Mouse (Mus musculus): ENCODE results near the gene Fmo6.

Gene Fmo6

GRCm38 (mm10) chr1:162914932-162915556 lies 22.3 kb downstream of the Fmo6 start:
- no peak for DNase-seq (ENCODE audit: extremely low read depth, insufficient read length, low spot score)

GRCm38 (mm10) chr1:162912085-162912484 lies 25.2 kb downstream of the Fmo6 start:
- no peak for DNase-seq (ENCODE audit: extremely low read depth, insufficient read length, low spot score)

GRCm38 (mm10) chr1:162901879-162902278 lies 35.4 kb downstream of the Fmo6 start:
- DNase-seq (ENCODE audit: extremely low read depth, insufficient read length, low spot score), result no peak

GRCm38 (mm10) chr1:162897838-162898811 lies 39.2 kb downstream of the Fmo6 start, which contains the start of gene Fmo2:
Gene Fmo2 (minus strand): TSS chr1:162898726.
- no peak for DNase-seq (ENCODE audit: extremely low read depth, insufficient read length, low spot score)

GRCm38 (mm10) chr1:162895900-162896299 lies 41.4 kb downstream of the Fmo6 start:
- DNase-seq (ENCODE audit: extremely low read depth, insufficient read length, low spot score), result no peak

- no peak for DNase-seq (ENCODE audit: extremely low read depth, insufficient read length, low spot score)
Observed at GRCm38 (mm10) chr1:162893014-162893413, 44.3 kb downstream of the Fmo6 start.

- DNase-seq (ENCODE audit: extremely low read depth, insufficient read length, low spot score), result no peak
Observed at GRCm38 (mm10) chr1:162891980-162892451, 45.3 kb downstream of the Fmo6 start.

- no peak for DNase-seq (ENCODE audit: extremely low read depth, insufficient read length, low spot score)
Observed at GRCm38 (mm10) chr1:162888646-162889045, 48.7 kb downstream of the Fmo6 start.

- no peak for DNase-seq (ENCODE audit: extremely low read depth, insufficient read length, low spot score)
Observed at GRCm38 (mm10) chr1:162887644-162888043, 49.7 kb downstream of the Fmo6 start.

- DNase-seq (ENCODE audit: extremely low read depth, insufficient read length, low spot score), result no peak
Observed at GRCm38 (mm10) chr1:162886138-162886816, 51.0 kb downstream of the Fmo6 start.

- no peak for DNase-seq (ENCODE audit: extremely low read depth, insufficient read length, low spot score)
Observed at GRCm38 (mm10) chr1:162882681-162883080, 54.6 kb downstream of the Fmo6 start.

GRCm38 (mm10) chr1:162879595-162880369 lies 57.5 kb downstream of the Fmo6 start:
- no peak for DNase-seq (ENCODE audit: extremely low read depth, insufficient read length, low spot score)

- no peak for DNase-seq (ENCODE audit: extremely low read depth, insufficient read length, low spot score)
Observed at GRCm38 (mm10) chr1:162875091-162875490, 62.2 kb downstream of the Fmo6 start.

GRCm38 (mm10) chr1:162871701-162872311 lies 65.5 kb downstream of the Fmo6 start:
- no peak for DNase-seq (ENCODE audit: extremely low read depth, insufficient read length, low spot score)

- DNase-seq (ENCODE audit: extremely low read depth, insufficient read length, low spot score), result no peak
Observed at GRCm38 (mm10) chr1:162870978-162871377, 66.3 kb downstream of the Fmo6 start.

- no peak for DNase-seq (ENCODE audit: extremely low read depth, insufficient read length, low spot score)
Observed at GRCm38 (mm10) chr1:162867396-162867795, 69.9 kb downstream of the Fmo6 start.
